Mouse (Mus musculus) lung, adult 2 months (tissue): ENCODE data around the gene Vdr.

Experiments used
- CTCF ChIP-seq: fragments of 200-500 bp; IDR thresholded peaks from 2 replicates; pipeline ENCODE4 v1.5.1; 2011; ENCODE audit warnings: mild to moderate bottlenecking, low read length, control low read depth; ENCODE audit not compliant: insufficient read depth
- POLR2A ChIP-seq: fragments of 200-500 bp; IDR thresholded peaks from 2 replicates; pipeline ENCODE4 v1.6.1; 2011; ENCODE audit warnings: low read depth, mild to moderate bottlenecking, control low read depth, low read length, borderline replicate concordance; ENCODE audit errors: extremely low read depth

GRCm38 (mm10) chr15:97917994-97918393 lies 7.6 kb upstream of the Vdr start:
- no peak for TF ChIP-seq CTCF
- no peak for TF ChIP-seq POLR2A
